Mouse (Mus musculus): ENCODE results near the gene Cmtm3.

Cmtm3 gene

DNA sequence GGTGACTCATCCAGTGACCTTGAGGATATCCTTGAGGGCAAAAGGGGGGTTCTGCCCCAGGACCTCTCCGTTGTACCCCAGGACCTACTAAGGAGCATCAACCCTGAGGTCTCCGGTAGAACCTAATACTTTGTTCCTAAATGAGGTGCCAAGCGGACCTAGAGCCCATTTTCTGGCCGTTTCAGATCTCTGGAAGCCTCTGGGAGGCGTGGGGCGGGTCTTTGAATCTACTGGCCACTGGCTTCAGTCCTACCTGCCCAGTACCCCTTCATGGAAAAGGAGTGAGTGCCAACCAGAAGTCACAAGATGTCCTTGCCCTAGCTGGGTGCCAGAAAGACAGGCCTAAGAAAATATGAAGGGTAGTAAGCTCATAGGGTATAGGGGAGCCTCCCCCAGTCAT lies 2.5 kb downstream of the Cmtm3 start:
- DNase-seq (ENCODE audit: low read depth, low spot score), result no peak

DNA sequence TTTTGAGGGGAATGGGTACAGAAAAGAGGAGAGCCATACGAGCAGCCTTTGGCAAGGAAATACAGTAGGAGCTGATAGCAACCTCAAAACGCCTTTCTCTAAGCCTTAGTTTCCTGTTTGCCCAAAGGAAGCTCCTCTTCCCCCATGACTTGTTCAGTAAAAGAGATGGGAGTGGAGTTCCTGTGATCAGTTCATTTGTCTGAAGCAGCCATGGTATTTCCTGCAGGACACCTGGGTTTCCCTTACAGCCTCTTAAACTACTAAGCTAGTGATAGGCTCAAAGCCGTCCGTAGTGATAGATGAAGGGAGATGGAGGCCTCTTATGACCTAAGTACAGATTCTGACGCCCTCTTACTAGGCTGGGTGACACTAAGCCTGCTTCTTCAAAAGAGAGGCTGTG lies 3.2 kb downstream of the Cmtm3 start:
- no peak for DNase-seq (ENCODE audit: low read depth, low spot score)

GRCm38 (mm10) chr8:104343957-104344356 lies 4.7 kb downstream of the Cmtm3 start:
- DNase-seq (ENCODE audit: low read depth, low spot score), result peak; percentile 84

DNA sequence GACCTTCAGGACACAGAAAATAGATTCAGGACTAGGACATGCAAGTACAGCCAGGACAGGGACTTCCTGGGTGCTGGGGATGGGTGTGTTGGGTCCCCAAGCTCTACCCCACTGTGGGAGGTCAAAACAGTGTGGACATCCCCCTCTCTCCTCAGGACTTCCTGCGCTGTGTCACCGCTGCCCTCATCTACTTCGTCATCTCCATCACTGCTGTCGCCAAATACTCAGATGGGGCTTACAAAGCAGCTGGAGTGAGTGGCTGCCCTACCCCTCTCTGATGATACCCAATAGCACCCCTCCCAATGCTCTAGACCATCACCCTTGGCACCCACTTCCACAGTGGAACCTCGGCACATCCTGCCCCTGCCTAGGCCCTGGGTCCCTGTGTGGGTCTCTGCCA lies 5.4 kb downstream of the Cmtm3 start:
- DNase-seq (ENCODE audit: low read depth, low spot score), result no peak

GRCm38 (mm10) chr8:104346706-104347105 lies 7.5 kb downstream of the Cmtm3 start:
- DNase-seq (ENCODE audit: low read depth, low spot score), result no peak

- DNase-seq (ENCODE audit: low read depth, low spot score), result no peak
Observed at GRCm38 (mm10) chr8:104348971-104349370, 9.8 kb downstream of the Cmtm3 start.

GRCm38 (mm10) chr8:104350047-104350446 lies 10.8 kb downstream of the Cmtm3 start:
- no peak for DNase-seq (ENCODE audit: low read depth, low spot score)

DNA sequence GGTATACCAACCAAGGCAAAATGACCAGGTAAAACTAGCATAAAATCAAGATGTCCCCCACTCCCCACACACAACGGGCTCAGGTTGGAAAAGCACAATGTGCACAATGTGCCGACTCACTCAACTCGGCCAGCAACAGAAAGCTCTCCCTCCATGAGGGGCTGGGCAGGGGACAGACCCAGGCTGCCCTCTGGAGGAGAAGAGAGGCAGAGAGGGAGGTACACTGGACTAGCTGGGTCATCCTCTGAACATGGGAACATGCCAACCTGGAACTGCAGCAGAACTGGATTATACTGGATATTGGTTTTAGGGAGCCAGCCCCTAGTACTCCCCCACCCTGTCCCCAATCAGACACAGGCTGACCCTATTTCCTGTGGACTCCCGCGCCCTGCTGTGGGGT lies 14.0 kb downstream of the Cmtm3 start:
- DNase-seq (ENCODE audit: low read depth, low spot score), result no peak

DNA sequence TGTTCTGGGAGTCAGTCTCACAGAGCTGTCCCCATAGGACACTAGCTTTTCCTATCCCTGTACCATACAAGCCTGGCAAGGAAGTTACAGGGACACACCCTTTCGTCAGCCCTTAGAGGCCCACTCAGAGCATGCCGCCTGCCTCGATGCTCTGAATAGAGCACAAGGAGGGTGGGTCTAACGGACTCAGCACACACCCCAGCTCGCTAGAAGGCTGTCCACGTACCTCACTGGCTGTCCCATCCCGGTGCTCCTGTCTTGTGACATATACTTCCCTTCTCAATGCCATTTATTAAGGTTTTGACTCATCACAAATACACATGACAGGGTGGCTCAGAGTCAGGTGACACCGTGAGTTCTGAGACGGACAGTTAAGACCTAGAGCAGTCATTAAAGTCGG lies 15.3 kb downstream of the Cmtm3 start:
- no peak for DNase-seq (ENCODE audit: low read depth, low spot score)

GRCm38 (mm10) chr8:104358637-104359036 lies 19.4 kb downstream of the Cmtm3 start:
- no peak for DNase-seq (ENCODE audit: low read depth, low spot score)

DNA sequence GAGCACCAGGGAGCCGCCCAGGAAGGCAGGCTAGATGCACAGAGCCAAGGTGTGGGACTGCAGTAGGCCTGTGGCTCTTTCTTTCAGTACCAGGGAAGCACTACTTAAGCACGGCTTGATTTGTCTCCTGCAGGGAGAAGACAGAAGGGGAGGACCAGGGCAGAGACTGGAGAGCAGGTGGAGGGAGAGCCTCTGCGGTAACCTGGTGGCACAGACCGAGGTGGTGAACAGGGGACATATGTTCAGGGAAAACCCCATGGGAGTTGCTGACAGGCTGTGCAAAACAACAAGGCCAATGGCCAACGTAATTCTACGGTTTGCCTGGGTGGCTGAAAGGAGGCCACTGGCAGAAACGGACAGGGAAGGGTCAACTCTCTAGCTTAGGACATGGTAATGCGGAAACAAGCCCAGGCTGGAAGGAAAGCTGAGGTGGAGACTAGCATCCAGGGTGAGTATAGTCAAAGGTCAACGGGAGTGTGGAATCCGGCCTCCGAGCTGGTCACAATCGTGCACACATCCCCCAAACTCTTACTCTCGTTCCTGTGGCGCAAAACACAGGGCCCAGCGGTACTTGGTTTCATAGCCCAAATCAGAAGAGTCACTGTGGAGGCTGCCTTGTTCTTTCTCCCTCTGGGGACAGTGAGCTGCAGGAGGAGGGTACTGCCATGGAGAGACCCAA lies 20.7 kb downstream of the Cmtm3 start:
- DNase-seq (ENCODE audit: low read depth, low spot score), result peak; percentile 27

DNA sequence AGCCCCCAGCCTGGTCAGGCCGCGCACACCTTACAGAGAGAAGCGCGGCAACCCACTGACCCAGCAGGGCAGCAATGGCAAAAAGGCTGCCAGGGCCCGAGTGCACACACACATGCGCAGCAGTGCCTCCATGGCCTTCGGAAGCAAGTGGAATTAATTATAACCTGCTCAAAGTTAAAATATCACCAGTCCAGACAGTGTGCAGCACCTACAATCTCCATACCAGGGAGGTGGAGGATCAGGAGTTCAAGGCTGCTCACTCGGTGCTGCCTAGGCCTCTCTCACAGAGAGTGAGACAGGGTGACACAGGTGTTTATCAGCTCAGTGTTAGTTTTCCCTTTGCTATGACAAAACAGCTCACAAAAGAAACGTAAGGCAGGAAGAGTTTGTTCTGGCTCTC lies 26.5 kb downstream of the Cmtm3 start:
- DNase-seq (ENCODE audit: low read depth, low spot score), result no peak

GRCm38 (mm10) chr8:104367398-104367797 lies 28.2 kb downstream of the Cmtm3 start:
- no peak for DNase-seq (ENCODE audit: low read depth, low spot score)

GRCm38 (mm10) chr8:104369591-104369990 lies 30.4 kb downstream of the Cmtm3 start:
- DNase-seq (ENCODE audit: low read depth, low spot score), result no peak

- DNase-seq (ENCODE audit: low read depth, low spot score), result no peak
Observed at GRCm38 (mm10) chr8:104370071-104370470, 30.9 kb downstream of the Cmtm3 start.

DNA sequence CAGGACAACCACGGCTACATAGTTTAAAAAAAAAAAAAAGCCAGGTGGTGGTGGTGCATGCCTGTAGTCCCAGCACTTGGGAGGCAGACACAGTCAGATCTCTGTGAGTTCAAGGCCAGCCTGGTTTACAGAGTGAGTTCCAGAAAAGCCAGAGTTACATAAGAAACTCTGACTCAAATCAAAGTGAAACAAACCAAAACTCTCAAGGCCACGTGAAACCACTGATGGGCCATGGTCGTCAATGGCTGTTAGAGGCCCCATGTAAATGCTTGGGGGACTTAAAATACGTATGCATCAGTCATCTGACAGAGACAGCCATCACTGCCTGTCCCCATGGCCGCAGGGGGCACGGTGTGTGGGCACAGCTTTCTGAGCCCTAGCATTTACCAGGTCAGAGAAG lies 31.9 kb downstream of the Cmtm3 start:
- no peak for DNase-seq (ENCODE audit: low read depth, low spot score)

DNA sequence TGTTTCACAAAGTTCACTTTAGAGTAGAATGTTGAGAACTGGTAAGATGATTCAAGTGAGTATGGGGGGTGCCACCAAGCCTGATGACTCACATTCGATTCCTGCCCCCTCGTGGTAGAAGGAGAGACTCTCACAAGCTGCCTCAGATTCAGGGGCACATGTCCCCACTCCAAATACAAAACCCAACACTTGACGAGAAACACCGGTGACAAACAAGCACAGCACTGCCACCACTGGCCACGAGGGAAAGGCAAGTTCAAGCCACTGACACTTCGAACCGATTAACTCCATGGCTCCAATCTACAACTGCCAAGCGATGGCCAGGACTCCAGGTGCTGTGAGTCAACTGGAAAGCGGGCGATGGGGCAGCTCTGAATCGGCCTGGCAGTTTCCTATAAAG lies 34.6 kb downstream of the Cmtm3 start:
- DNase-seq (ENCODE audit: low read depth, low spot score), result peak; percentile 75

DNA sequence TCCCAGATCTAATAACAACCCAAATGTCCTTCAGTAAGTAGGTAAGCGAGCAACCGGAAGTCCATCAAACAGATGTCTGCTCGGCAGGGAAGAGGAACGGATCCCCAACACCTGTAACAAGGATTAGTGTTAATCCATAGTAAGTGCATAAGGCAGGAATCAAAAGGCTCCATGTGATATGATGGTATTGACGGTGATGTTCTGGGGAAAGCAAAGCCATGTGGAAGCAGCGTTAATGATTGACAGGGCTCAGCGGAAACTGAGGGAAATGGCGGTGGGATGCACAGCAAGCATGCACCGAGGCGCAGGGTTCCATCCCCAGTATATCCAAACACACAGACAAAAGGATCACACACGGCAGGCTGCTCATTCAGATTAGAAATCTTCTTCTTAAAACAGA lies 35.1 kb downstream of the Cmtm3 start:
- DNase-seq (ENCODE audit: low read depth, low spot score), result peak; percentile 25

GRCm38 (mm10) chr8:104374864-104375846 lies 35.9 kb downstream of the Cmtm3 start:
- DNase-seq (ENCODE audit: low read depth, low spot score), result no peak

- no peak for DNase-seq (ENCODE audit: low read depth, low spot score)
Observed at GRCm38 (mm10) chr8:104375959-104376358, 36.7 kb downstream of the Cmtm3 start.

- DNase-seq (ENCODE audit: low read depth, low spot score), result peak; percentile 76
Observed at GRCm38 (mm10) chr8:104376669-104377068, 37.5 kb downstream of the Cmtm3 start.

DNA sequence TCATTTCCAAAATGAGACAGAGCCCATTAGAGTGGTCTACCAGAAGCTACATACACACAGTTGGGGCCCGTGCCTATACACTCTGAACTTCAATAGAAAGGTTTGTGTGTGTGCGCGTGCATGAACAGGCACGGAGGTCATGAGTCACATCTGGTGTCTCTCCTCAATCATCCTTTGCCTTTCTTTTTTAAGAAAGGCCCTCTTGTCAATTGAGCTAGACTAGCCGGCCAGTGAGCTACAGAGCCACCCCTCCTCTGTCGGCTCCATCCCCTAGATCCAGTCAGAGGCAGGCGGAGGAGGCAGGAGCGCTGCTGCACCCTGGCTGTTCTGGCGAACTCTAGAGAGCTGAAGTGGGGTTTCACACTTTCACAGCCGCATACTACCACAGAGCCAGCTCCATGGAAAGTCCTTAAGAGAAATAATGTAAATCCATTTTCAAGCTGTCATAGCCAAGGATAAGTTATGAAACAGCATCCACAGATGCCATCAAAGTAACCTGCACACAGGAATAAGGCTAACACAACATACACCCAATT lies 40.2 kb downstream of the Cmtm3 start:
- no peak for DNase-seq (ENCODE audit: low read depth, low spot score)

- DNase-seq (ENCODE audit: low read depth, low spot score), result no peak
Observed at GRCm38 (mm10) chr8:104380269-104380668, 41.1 kb downstream of the Cmtm3 start.
